Mouse (Mus musculus) bone marrow, adult 2 months (tissue): ENCODE results near the gene Lce3b.

Experiments used
- CTCF ChIP-seq: fragments of 200-500 bp; IDR thresholded peaks from 2 replicates; pipeline ENCODE4 v1.5.1; 2011; ENCODE audit warnings: low read length, control low read depth; ENCODE audit not compliant: control insufficient read depth, insufficient read depth
- POLR2A ChIP-seq: fragments of 200-500 bp; IDR thresholded peaks from 2 replicates; pipeline ENCODE4 v1.6.1; 2011; ENCODE audit warnings: low read depth, mild to moderate bottlenecking, control low read depth, low read length, borderline replicate concordance; ENCODE audit not compliant: control insufficient read depth

DNA sequence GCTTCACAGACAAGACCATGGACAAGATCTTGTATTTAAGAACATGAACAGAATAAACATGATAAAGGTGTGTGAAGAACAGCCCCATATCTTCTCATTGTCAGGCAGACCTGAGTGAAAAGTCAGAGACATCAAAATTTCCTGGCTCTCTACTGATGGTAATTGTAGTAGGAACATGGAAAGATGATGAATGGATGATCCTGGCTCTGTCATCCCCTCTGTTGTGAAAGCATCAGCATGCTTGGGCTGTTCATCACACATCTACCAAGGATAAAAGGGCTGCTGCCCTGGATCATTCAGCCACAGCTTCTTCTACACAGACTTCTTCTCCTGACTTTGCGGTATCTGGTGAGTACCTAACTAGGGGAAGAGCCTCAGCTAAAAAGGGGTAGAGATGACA, 24.3 kb downstream of the Lce3b start, which contains the start of gene Lce3d:
- TF ChIP-seq POLR2A (no peak), CTCF (no peak)
